ENCODE assay signal across 37 mouse cellular contexts in genomic region chr4:63418270-63418669, GRCm38 (mm10). TPM values are rescaled to one million over a fixed set of nuclear protein-coding genes. Genes with fewer than 3 reads are reported as not detected.
DNase-seq lines count a peak whose midpoint lies in the region; ATAC-seq and TF ChIP-seq lines count a peak whose summit lies in the region.
"Had no signal": no experiment of that assay in that cellular context is flagged by ENCODE, and none has a peak within 500 bp of the region (broad histone marks: within the 10 kb centered on the region; RNA-seq: fewer than 3 reads in every experiment).

No protein-coding gene starts in this region.

- no peak for ATAC-seq in forebrain, postnatal 0 days
- 0 out of 2 replicates have a peak, but pooled peaks have one; percentile 10 for ATAC-seq in kidney, embryonic 14.5 days (ENCODE audit: low FRiP score, low TSS enrichment)
- 0 out of 2 replicates have a peak, but pooled peaks have one; percentile 1 for ATAC-seq in neural tube, embryonic 12.5 days (ENCODE audit: low FRiP score, low read depth)
- ATAC-seq in activated CD4-positive, CD25-positive, alpha-beta regulatory T cell, adult 4 months: no peak

- no peak for DNase-seq in forebrain, embryonic 10.5 days (ENCODE audit: extremely low spot score, low spot score)
- DNase-seq in forebrain, postnatal 0 days: no peak
- DNase-seq in kidney, adult 8-10 months: no peak
- DNase-seq in neural tube, embryonic 10.5 days (ENCODE audit: extremely low spot score, low spot score): no peak
- DNase-seq: adrenal gland, postnatal 10 days; cerebellum, adult 8-10 months; cerebellum, postnatal 25 days; gastrocnemius, postnatal 36 days; heart, adult 2 months; kidney, adult 18-20 months; kidney, postnatal 36 days; thymus, adult 2 months had no signal

- H3K9ac ChIP-seq in forebrain, postnatal 0 days: no peak overlapping the region
- no peak overlapping the region for H3K9ac ChIP-seq in kidney, embryonic 14.5 days (ENCODE audit: low read depth, low read length)
- H3K9ac ChIP-seq in neural tube, embryonic 12.5 days: no peak overlapping the region
- H3K9ac ChIP-seq: heart, embryonic 12.5 days; limb, embryonic 13.5 days; lung, embryonic 15.5 days; midbrain, embryonic 12.5 days had no signal

- 86% methylated on average over 11 of the region's 11 CpGs for WGBS in forebrain, embryonic 10.5 days
- 83% methylated on average over 11 of the region's 11 CpGs for WGBS in forebrain, postnatal 0 days
- 49% methylated on average over 11 of the region's 11 CpGs for WGBS in kidney, embryonic 14.5 days
- 84% methylated on average over 11 of the region's 11 CpGs for WGBS in neural tube, embryonic 12.5 days

- no peaks in the 10 kb centered on the region for H3K9me3 ChIP-seq in forebrain, embryonic 10.5 days
- H3K9me3 ChIP-seq in forebrain, postnatal 0 days (ENCODE audit: low read length): no peaks in the 10 kb centered on the region
- no peaks in the 10 kb centered on the region for H3K9me3 ChIP-seq in kidney, embryonic 14.5 days (ENCODE audit: control insufficient read depth, low read length)
- H3K9me3 ChIP-seq in neural tube, embryonic 12.5 days: no peaks in the 10 kb centered on the region
- H3K9me3 ChIP-seq: heart, embryonic 12.5 days; limb, embryonic 13.5 days; lung, embryonic 15.5 days; midbrain, embryonic 12.5 days had no signal

- H3K4me3 ChIP-seq in forebrain, embryonic 10.5 days: no peak overlapping the region
- no peak overlapping the region for H3K4me3 ChIP-seq in forebrain, postnatal 0 days (ENCODE audit: low read depth, low read length)
- H3K4me3 ChIP-seq in kidney, embryonic 14.5 days (ENCODE audit: low read length): no peak overlapping the region
- H3K4me3 ChIP-seq in neural tube, embryonic 12.5 days: no peak overlapping the region
- H3K4me3 ChIP-seq: heart, adult 2 months; heart, embryonic 12.5 days; layer of hippocampus, adult 2 months; left cerebral cortex, adult 2 months; limb, embryonic 13.5 days; lung, embryonic 15.5 days; midbrain, embryonic 12.5 days had no signal

- no peak for TF ChIP-seq CTCF in forebrain, postnatal 0 days (IDR thresholded peaks at IDR 0.05; ENCODE audit: low read depth)

- H3K4me1 ChIP-seq in forebrain, embryonic 10.5 days: peaks cover 31% of the 10 kb centered on the region
- no peaks in the 10 kb centered on the region for H3K4me1 ChIP-seq in forebrain, postnatal 0 days (ENCODE audit: insufficient read depth)
- H3K4me1 ChIP-seq in kidney, embryonic 14.5 days (ENCODE audit: control insufficient read depth, insufficient read depth, low read length): no peaks in the 10 kb centered on the region
- peaks cover 10% of the 10 kb centered on the region; the same call in 1 of the 2 replicates for H3K4me1 ChIP-seq in neural tube, embryonic 12.5 days

- H3K36me3 ChIP-seq in forebrain, embryonic 10.5 days (replicated peaks): peaks cover 10% of the 10 kb centered on the region
- H3K36me3 ChIP-seq in forebrain, postnatal 0 days (ENCODE audit: insufficient read depth): 0 out of 2 replicates have a peak, but pooled peaks cover 13% of the 10 kb centered on the region
- H3K36me3 ChIP-seq in kidney, embryonic 14.5 days (ENCODE audit: control insufficient read depth, insufficient read depth, low read length): no peaks in the 10 kb centered on the region
- no peaks in the 10 kb centered on the region; the same call in 1 of the 2 replicates for H3K36me3 ChIP-seq in neural tube, embryonic 12.5 days
- H3K36me3 ChIP-seq: G1E; heart, embryonic 12.5 days; lung, embryonic 15.5 days had no signal

- no peaks in the 10 kb centered on the region for H3K27me3 ChIP-seq in forebrain, embryonic 10.5 days (ENCODE audit: poor library complexity, severe bottlenecking)
- H3K27me3 ChIP-seq in forebrain, postnatal 0 days (ENCODE audit: insufficient read depth, low read length): no peaks in the 10 kb centered on the region
- H3K27me3 ChIP-seq in kidney, embryonic 14.5 days (ENCODE audit: control insufficient read depth, insufficient read depth, low read length): no peaks in the 10 kb centered on the region
- no peaks in the 10 kb centered on the region for H3K27me3 ChIP-seq in neural tube, embryonic 12.5 days (replicated peaks)
- H3K27me3 ChIP-seq: CH12.LX; limb, embryonic 13.5 days; lung, embryonic 15.5 days; midbrain, embryonic 12.5 days had no signal

- H3K4me2 ChIP-seq in forebrain, postnatal 0 days (ENCODE audit: low read depth): no peak overlapping the region
- no peak overlapping the region for H3K4me2 ChIP-seq in kidney, embryonic 14.5 days (replicated peaks; ENCODE audit: low read depth, low read length)
- no peak overlapping the region for H3K4me2 ChIP-seq in neural tube, embryonic 12.5 days (replicated peaks)
- H3K4me2 ChIP-seq: heart, embryonic 12.5 days; limb, embryonic 13.5 days; liver, embryonic 11.5 days; lung, embryonic 15.5 days; midbrain, embryonic 12.5 days had no signal

- peak overlapping the region; percentile 37 for H3K27ac ChIP-seq in forebrain, embryonic 10.5 days
- no peak overlapping the region for H3K27ac ChIP-seq in forebrain, postnatal 0 days (ENCODE audit: low read depth, low read length)
- no peak overlapping the region for H3K27ac ChIP-seq in kidney, embryonic 14.5 days (ENCODE audit: low read depth, low read length)
- H3K27ac ChIP-seq in neural tube, embryonic 12.5 days: no peak overlapping the region
- H3K27ac ChIP-seq: heart, adult 2 months; layer of hippocampus, adult 2 months; left cerebral cortex, adult 2 months; limb, embryonic 13.5 days; lung, embryonic 15.5 days had no signal

RNA-seq across cellular contexts. Expression of gene Akna, which starts 15.1 kb away (rescaled TPM):
- 10.2 and 13.1 TPM in 2 replicates for polyA plus RNA-seq in forebrain, embryonic 10.5 days (2016; fragmentation: Nextera tagmentation; extraction: Ambion mirVana)
- total RNA-seq in forebrain, postnatal 0 days (2014; rRNA removed): 3.5 and 6.1 TPM in 2 replicates
- polyA plus RNA-seq in forebrain, postnatal 0 days (2015; fragmentation: Nextera tagmentation; extraction: Ambion mirVana): 1.2 and 3.8 TPM in 2 replicates
- 4.1 and 7.3 TPM in 2 replicates for polyA plus RNA-seq in kidney, embryonic 14.5 days (2014; fragmentation: Nextera tagmentation; extraction: Ambion mirVana)
- 7.3 and 7.5 TPM in 2 replicates for polyA plus RNA-seq in neural tube, embryonic 12.5 days (2016; fragmentation: Nextera tagmentation; extraction: Ambion mirVana)
- 100 to 1,000 TPM in 1 of 2 experiments, 10 to 100 TPM in 1; 72.4 to 116 TPM for polyA plus RNA-seq in activated CD4-positive, CD25-positive, alpha-beta regulatory T cell, adult 4 months (2017; shearing (Covaris generic))

RNA-seq across cellular contexts. Expression of gene Orm2, which starts 56.0 kb away (rescaled TPM):
- not detected in 2 replicates for polyA plus RNA-seq in forebrain, embryonic 10.5 days (2016; fragmentation: Nextera tagmentation; extraction: Ambion mirVana)
- not detected in 2 replicates for total RNA-seq in forebrain, postnatal 0 days (2014; rRNA removed)
- polyA plus RNA-seq in forebrain, postnatal 0 days (2015; fragmentation: Nextera tagmentation; extraction: Ambion mirVana): not detected in 2 replicates
- polyA plus RNA-seq in kidney, embryonic 14.5 days (2014; fragmentation: Nextera tagmentation; extraction: Ambion mirVana): not detected in 2 replicates
- polyA plus RNA-seq in neural tube, embryonic 12.5 days (2016; fragmentation: Nextera tagmentation; extraction: Ambion mirVana): not detected in 2 replicates
- polyA plus RNA-seq in activated CD4-positive, CD25-positive, alpha-beta regulatory T cell, adult 4 months (2017; shearing (Covaris generic)): 1 to 10 TPM in 1 of 2 experiments, not detected in 1; 1.0 TPM
- total RNA-seq: CH12.LX; G1E; heart, adult 2 months; hematopoietic stem cell, adult 5-6 weeks; layer of hippocampus, adult 2 months; layer of hippocampus, postnatal 14 days; left cerebral cortex, adult 2 months; left cerebral cortex, postnatal 25 days; megakaryocyte progenitor cell, adult 5-6 weeks; monocyte, adult 5-6 weeks had no signal
- polyA plus RNA-seq: C2C12; embryonic facial prominence, embryonic 11.5 days; frontal cortex, adult 2 months; G1E; heart, adult 2 months; heart, embryonic 12.5 days; heart, postnatal 0 days; hindbrain, embryonic 16.5 days; intestine, embryonic 14.5 days; limb, embryonic 13.5 days; liver, embryonic 11.5 days; liver, embryonic 16.5 days; lung, embryonic 15.5 days; midbrain, embryonic 12.5 days; neural tube, embryonic 11.5 days had no signal

Comparison
In these comparisons a context has a peak if more than half of its experiments do, and no peak if none do; other contexts are left out.
1. ATAC-seq: peak in kidney, embryonic 14.5 days (single experiment) and neural tube, embryonic 12.5 days (single experiment); none in forebrain, postnatal 0 days (single experiment) and activated CD4-positive, CD25-positive, alpha-beta regulatory T cell, adult 4 months (single experiment).